Mouse (Mus musculus) ovary, postnatal 10 days (tissue): ENCODE measurements around the gene Srebf1.

ENCODE experiments used
- DNase-seq: peaks from one replicate; pipeline ENCODE4 v3.0.0; 2022; ENCODE audit warnings: low spot score

Gene Srebf1

DNA sequence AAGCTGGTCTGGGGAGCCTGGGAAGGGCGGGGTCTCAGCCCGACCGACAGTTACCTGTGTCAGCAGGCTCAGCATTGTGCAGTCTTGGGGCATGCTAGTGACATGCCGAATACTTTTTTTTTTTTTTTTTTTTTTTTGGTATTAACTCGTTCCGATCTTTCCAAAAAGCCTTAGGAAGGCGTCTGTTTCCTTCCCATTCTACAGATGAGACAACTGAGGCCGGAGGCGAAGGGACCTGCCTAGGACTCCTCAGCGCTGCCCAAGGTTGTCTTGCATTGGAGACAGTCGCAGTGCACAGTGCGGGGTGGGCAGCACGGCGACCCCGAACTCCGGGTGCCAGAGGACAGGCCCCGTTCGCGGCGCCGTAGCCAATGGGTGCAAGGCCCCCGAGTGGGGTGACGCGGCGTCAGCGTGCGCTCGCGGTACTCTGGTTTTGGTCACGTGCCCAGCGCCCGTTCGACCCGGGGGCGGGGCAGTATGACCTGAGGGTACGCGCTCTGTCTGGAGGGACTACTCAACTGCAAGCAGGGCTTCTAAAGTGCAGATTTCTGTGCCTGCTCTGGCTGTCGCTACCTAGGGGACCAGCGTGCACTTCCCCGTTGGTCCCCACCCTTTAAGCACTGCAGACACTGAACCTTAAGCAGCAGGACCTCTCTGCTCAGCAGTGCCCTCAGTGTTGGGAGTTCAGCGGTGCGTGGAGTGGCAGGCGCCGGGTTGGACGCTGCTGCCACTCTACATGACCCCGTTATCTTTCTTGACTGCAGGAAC lies at the start of gene Srebf1:
Srebf1 (minus strand) TSS at position 113 of the 768 bp plus-strand sequence.
- DNase-seq = peak; percentile 68

DNA sequence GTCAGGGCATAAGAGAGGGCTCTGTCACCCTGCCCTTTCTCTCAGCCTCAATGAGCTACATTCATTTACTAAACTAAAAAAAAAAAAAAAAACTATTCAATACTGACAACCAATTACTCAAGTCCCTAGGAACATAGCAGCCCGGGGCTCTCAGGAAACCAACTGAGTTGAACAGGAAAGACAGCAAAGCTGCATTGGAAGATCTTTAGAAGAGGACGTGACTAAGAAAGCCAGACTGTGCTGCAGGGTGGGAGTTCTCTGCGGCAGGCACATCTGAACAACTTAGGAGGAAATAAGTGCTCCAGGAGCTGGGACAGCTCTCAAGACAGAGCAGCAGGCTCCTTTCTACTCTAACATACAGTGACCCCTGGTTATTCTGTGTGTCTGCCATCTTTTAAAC lies 46.2 kb upstream of the Srebf1 start:
- no peak for DNase-seq

DNA sequence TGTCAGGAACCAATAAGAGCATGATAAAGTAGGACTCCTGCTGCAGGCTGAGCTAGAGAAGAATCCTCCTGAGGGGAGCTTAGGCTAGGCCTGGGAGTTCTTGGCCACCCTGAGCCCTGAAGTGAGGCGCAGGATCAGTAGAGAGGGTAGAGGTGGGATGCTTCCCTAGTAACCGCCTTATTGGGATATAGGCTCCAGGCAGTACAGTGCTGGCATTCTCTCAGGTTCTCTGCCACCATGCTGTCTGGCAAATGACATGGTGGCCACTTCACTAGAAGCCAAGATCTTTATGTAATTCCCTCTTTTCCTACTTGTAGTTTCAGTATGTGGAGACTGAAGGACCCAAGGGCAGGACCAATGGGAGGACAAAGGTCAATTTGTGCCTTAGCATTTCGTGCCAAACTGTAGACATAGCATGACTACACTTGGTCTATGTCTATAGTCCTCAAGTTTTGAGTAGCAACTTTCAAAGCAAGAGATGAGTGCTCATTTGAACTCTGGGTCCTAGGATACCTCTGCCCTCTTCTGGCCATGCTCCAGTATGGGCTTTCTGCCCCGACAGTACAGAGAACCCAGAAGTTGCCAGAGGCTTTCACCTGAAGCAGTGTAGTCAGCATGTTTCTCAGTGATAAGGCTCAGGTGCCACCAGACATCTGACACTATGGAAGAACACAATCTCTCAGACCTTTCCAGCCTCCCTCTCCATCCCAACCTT lies 43.0 kb upstream of the Srebf1 start:
- DNase-seq = no peak

DNA sequence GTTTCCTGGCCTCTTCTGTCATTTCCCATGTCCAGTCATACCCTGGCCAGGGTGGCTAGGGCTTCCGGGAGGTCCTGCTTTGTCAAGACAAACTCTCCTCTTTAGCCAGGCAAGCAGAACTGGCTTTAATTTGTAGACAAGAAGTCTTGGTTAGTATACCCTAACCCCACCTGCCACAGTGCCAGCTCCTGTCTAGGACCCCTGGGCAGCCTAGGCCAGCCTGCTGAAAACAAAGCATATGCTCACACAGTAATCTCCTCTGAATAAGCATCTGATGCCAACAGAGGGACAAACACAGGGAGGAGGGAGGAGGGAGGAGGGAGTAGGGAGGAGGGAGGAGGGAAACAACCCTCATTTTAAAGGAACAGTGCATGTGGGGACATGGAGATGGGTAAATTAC lies 42.3 kb upstream of the Srebf1 start:
- no peak for DNase-seq

DNA sequence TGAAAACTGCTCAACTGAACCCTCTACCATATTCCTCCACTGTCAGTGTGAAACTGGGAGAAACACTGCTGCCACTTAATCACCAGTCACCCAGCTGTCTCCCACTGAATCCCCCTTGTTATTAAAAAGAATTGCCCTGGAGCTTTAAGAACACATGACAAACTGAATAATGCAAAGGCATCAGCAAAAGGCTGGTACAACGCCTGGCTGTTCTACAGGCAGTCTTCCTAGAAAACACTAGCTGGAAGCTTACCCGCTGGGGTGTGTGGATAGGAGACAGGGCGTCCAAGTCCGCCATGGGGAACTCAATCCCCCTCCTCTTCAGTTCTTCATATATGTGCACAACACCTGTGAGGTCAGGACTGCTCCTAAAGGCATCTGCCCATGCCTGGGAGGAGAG lies 40.0 kb upstream of the Srebf1 start:
- no peak for DNase-seq

DNA sequence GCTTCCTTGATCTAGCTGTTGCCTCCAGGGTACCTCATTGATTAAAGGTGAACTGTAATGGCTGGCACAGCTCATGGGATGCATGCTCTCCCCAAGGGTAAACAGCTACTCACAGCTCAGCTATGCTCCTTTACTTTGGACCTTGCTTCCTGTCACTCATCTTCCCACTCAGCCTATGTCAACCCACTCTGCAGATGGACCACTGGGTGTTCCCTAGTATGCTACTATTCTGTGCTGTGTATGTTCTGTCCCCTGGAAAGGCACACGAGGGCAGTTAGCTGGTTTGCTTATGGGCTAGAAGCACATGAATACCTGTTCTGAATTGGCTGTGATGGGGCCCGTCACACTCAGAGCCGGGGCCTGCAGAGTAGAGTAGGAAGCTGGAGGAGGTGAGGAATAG lies 38.4 kb upstream of the Srebf1 start:
- no peak for DNase-seq

DNA sequence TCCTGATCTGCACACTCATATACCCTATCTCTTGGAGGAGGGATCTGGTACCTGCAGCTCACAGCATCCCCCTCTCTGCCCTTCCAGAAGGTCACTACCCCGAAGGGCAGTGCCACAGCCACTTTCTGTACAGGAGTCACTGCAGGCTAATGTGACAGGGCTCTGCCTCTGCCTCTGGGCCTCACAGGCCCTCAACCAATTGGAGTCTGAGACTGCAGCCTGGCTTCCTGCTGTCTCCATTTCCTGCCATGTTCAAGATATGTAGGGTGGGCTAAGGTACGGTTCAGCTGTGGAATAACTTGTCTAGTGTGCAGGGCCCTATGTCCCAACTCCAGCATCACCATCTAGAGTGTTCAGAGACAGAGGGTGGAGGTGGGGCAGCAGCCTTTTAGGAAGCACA lies 35.3 kb upstream of the Srebf1 start:
- no peak for DNase-seq

DNA sequence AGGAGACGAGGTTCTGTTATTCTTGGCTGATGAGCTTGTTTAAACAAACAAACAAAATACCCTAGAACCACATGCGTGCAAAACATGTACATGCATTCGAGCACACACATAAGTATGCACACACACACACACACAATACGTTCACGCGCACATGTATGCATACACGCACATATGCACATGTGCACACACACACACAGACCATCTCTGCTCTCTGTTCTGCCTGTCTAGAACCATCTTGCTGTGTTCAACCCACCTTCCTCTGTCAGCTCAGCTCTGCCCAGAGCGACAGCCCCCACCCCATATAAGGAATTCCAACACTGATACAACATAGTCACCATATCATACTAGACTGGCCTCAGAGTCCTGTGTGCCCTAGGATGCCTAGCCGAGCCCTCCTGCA lies 34.3 kb upstream of the Srebf1 start:
- no peak for DNase-seq

DNA sequence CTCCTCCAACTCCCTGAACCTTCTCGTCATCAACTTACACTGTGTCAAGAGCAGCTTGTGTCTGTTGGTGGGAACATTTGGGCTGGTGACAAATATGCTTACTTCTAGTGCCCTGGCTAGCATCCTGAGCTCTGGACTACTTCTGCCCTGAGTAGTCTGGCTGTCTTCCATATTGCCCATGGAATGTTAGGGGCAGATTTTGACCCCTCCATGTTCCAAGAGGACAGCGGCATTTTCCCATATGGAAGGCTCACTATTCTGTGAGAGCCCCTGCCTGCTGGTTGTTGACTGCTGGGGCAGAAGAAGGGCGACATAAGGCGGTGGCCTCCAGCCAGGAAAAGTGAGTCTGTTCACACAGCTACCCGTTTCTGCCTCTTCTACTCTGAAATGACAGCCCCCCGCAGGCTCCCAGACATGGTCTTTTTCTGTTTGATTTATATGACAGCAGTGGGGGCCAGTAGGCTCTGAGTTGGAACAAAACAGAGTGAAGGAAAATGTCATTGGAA lies 33.8 kb upstream of the Srebf1 start:
- DNase-seq = no peak

DNA sequence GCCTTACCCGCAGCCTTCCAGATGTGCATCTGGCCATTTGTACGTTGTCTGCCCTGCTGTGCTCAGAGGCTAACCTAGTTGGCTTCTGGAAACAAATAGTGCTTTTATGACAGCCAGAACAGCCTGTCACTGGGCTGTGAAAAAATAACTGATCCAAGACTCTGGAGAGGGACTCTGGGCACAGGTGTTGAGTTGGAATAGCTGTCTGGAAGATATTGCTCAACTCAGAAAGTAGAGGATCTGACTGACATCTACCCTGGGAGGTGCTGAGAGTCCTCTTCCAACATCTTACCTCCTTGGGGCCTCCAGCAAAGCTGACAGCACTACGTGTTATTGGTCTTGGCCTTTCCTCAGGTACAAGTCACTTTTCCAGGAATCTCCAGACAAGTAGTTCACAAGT lies 33.3 kb upstream of the Srebf1 start:
- no peak for DNase-seq

DNA sequence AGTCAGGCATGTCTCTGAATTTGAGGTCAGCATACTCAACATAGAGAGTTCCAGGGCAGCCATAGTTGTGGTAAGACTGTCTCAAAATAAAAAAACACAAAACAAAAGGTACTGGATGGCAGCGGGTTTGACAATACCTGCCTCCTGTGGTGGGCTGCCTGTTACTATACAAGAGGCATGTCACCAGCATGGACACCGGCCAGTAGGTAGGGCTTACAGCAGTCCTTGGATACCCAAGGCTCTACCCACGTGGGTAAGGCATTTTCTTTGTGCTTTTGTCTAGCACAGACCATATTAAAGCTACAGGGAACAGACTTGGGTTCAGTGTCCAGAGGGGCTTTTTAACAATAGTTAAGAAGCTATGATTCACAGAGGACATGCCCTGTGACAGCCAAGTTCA lies 32.8 kb upstream of the Srebf1 start:
- DNase-seq = no peak

DNA sequence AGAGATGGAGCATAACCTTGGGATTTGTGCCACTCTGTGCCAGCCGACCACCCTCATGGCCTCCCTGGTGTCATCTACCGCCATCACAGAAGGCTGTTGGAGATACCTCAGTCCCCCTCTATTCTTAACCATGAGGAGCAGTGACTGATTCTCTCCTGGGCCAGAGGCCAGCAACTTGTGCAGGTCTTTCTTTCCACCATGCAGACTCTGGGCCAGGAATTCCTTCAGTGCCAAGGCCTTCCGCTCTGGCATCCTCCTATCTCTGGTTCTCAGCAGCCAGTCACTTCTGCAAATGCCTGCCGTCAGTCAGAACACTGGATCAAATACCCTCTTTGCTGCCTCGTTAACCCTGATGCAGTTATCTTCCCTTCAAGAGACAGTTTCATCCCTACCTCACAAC lies 31.9 kb upstream of the Srebf1 start:
- DNase-seq = no peak

DNA sequence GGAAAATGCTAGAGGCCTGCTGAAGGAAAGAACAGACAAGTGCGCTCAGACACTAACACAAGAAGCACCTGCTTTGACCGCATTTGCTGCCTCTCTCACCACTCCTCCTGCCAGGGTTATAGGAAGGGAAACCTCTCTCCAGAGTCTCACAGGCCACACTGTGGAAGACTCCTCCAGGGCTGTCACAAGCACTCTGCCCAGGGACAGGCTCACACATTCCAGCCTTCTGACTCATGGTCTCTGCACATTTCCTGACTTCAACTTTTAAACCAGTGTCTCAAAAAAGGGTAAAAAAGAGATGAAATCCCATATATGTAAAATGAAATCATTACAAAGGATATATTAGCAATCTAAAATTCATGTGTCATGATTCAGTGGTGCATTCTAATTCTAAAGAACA lies 31.2 kb upstream of the Srebf1 start:
- no peak for DNase-seq

DNA sequence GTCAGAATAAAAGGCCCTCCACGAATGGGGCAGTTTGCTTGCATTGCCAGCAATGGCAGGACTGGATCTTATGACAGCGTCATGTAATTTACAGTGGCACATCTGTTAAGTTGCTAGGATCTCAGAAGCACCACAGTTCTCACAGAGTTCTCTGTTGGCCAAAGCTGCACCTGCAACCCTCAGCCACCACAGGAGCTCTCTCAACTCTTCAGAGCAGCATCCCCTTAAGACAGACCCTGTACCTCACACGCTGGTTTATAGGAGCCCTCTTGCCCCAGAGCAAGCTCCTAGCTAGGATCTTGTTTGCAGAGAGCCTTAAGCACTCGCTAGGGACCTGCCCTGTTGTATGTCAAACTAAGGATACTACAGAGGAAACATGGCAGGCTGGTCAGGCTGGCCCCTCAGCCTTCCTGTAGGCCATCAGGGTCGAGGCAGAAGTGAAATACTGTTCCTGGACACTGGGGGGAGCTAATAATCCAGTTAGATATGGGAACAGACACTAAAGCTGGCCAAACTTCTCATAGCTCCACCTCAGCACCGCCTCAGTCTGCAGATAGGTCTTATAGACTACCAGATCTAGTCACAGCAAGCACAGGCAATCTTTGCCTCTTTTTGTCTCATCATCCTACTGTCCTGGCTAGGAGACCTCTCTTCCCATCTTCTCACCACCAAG lies 28.7 kb upstream of the Srebf1 start:
- no peak for DNase-seq

DNA sequence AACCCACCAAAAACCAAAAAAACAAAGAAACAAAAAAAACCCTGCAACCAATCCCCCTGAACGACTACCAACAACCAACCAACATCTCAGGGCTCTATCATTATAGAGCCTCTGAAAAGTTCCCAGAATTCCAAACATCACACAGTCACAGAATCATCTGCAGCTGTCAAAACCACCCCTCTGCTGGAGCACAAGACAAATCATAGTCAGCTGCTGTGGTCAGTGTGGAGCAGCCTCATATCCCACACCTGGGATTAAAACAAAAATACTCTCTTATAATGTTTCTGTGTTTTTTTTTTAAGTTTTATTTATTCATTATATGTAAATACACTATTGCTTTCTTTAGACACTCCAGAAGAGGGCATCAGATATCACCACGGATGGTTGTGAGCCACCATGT lies 27.5 kb upstream of the Srebf1 start:
- no peak for DNase-seq

DNA sequence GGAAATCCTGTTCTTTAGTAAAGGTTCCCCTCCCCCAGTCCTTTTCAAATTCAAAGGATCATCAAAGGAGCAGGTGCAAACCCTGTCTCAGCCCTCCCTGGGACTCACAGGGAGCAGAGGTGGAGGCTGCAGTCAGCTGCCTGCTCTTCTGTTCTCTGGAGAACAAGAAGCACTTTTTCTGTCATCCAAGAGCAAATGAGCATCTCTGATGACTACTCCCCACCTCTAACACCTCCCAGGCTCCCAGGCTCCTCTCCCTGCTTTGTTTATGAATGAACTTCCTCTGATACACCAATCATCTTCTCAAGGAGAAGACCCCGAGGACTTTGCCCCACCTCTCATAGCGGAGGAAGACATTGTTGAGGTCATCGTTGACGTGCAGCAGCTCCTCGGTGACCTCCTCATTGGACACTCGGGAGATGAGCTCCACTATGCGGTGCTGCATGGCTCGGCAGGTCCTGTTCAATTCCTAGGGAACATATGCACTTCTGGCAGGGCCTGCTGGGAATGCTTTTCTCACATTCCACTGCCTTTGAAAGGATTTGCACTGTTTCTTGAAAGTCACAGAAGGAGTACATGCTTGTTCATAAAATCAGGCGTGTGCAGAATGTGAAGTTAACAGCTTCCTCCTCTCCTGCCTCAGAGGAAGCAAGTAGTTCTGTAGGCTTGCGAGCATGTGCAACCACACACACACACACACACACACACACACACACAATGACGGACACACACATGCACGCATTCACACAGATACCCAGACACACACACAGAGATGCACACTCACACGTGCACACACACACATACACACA lies 26.4 kb upstream of the Srebf1 start:
- no peak for DNase-seq

DNA sequence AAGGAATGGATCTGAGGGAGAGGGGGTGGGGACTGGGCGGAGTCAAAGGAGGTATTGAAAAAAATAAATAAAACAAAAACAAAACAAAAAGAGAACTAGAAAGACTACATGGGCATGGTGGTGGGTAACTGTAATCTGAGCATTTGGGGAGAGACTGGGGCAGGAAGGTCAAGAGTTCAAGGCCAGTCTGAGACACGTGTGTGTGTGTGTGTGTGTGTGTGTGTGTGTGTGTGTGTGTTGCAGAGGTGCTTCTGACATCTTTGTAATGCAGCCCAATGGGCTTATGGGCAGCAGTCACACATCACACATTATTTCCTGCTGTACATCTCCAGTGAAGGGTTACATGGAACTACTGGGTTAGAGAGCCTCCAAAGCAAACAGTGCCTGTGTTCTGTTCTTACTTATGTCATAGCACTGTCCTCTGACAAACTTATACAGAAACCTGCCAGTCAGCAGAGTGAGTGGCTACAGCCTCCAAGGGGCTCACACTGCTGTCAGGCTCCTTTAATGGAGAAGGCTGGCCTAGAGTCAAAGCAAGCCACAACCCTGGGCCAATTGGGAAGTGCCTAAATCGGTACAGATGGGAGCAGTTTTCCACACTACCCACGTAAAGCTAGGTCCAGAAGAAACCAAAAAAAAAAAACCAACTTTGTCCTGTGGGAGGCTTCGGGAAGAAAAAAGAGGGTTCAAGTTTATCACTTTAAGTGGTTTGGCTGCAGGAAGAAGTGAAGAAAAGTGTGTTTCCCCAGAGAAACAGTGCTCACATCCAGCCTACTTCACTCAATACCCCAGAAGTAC lies 25.6 kb upstream of the Srebf1 start:
- DNase-seq = no peak

DNA sequence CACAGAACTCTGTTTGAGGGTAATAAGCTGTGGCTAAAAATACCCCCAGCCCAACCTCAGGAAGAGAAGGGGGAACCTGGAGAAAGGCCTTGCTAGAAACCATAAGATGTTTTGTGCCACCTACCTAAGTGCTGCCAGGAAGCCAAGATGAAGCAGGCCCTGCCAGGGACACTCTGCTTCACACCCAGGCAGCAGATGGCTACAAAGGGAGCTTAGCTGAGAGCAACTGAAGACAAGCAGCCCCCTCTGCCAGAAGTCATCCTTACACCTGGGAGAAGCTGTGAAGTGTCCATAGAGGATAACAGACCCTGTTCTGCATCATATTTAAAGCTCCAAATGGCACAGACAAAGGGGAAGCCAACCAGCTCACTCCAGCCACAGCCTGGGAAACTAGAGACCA lies 23.7 kb upstream of the Srebf1 start:
- DNase-seq = no peak

DNA sequence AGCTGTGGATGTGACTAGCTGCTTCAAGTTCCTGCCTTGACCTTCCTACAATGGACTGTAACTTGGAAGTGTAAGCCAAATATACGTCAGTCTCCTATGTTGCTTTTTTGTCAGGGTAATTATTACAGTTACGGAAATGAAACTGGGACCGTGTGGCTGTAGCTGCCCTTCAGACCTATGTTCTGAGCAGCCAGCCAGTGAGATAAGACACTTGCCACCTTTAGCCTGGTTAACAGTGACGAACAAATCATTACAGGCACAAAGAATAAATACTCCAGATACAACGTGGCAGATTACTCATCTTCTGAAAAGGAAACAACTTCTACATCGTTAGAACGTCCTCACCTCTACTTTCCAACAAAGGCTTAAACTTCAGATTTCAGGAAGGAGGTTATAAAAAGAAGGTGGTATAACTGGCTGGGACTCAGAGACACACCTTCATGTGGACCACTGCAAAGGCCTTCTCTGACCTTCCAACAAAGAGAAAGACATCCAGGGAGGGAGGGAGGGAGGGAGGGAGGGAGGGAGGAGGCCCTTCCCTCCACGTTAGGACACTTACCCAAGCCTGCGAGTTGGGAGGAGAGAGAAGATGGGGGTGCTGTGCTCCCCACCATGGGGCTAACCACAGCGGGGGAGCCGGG lies 22.2 kb upstream of the Srebf1 start:
- DNase-seq = no peak

DNA sequence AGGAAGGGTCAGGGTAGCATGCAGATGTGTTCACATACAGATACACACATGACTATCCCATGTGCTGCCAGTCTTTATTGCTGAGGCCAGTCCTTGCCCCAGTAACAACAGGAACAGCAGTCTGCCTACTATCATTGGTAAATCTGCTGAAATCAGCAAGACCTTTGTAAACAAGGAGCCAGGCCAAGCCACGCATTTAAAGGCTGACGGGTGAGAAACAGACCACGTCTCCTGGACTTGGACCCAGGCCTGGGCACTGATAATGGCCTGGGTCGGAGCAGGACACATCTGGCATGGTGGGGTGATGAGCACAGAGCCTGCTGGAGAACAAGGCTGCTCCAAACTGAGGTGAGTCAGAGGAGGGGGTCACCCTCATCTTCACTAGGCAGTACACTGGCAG lies 18.1 kb upstream of the Srebf1 start:
- no peak for DNase-seq

DNA sequence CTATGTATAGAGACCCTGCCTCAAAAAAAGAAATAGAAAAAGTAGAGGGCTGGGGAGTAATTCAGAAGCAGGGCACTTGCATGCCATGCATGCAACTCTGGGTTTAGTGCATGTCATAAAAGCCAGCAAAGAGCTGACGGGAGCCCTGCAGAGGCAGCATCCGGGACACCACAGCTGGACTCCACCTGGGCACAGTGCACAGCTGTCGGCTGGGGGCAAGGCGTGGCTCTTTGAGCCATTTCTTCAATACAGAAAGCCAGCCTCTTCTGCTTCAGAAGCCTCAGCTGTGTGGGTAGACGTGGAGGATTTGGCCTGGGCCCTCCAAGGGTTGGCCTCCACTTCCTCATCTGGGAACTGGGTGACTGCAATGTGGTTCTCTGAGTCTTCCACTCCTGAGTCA lies 13.0 kb upstream of the Srebf1 start:
- no peak for DNase-seq
